Mouse (Mus musculus) neural tube, embryonic 11.5 days (tissue): ENCODE measurements at regions not wholly inside any gene's neighbourhood (a gene's known extent, or its start where the extent isn't known, plus 50 kb on each side); places are given as distances from the start of the nearest gene placed in this dataset.

Experiments
- ATAC-seq: fragments of 200-750 bp; cut with Nextera tagmentation; 2 replicates; pipeline ENCODE4 v1.8.0; 2017; ENCODE audit warnings: moderate number of reproducible peaks, mild to moderate bottlenecking, moderate TSS enrichment, moderate library complexity; ENCODE audit not compliant: insufficient read depth, low FRiP score, low TSS enrichment
- DNase-seq: peaks from one replicate; pipeline ENCODE4 v3.0.0-alpha.2; 2015; ENCODE audit warnings: low spot score
- H3K27ac ChIP-seq: fragments of 300-500 bp; sonication (generic); 2 replicates; pipeline ENCODE4 v1.5.1; 2014; ENCODE audit warnings: low read depth, mild to moderate bottlenecking, low read length
- H3K27me3 ChIP-seq: fragments of 300-500 bp; sonication (generic); 2 replicates; pipeline ENCODE4 v1.6.1; 2014; ENCODE audit warnings: mild to moderate bottlenecking, low read length, mixed read lengths; ENCODE audit not compliant: control insufficient read depth, insufficient read depth
- H3K36me3 ChIP-seq: fragments of 300-500 bp; sonication (generic); 2 replicates; pipeline ENCODE4 v1.6.1; 2014; ENCODE audit warnings: mild to moderate bottlenecking, low read length, moderate library complexity, mixed read lengths; ENCODE audit not compliant: control insufficient read depth, insufficient read depth
- H3K4me1 ChIP-seq: fragments of 300-500 bp; sonication (generic); 2 replicates; pipeline ENCODE4 v1.6.1; 2014; ENCODE audit warnings: low read length, mixed read lengths; ENCODE audit not compliant: control insufficient read depth, insufficient read depth
- H3K4me2 ChIP-seq: fragments of 300-500 bp; sonication (generic); 2 replicates; pipeline ENCODE4 v1.6.1; 2014; ENCODE audit warnings: low read depth, mild to moderate bottlenecking, moderate library complexity
- H3K4me3 ChIP-seq: fragments of 300-500 bp; sonication (generic); 2 replicates; pipeline ENCODE4 v1.5.1; 2014; ENCODE audit warnings: low read depth, low read length
- H3K9ac ChIP-seq: fragments of 300-500 bp; sonication (generic); 2 replicates; pipeline ENCODE4 v1.6.1; 2014; ENCODE audit warnings: mild to moderate bottlenecking, low read length
- H3K9me3 ChIP-seq: fragments of 300-500 bp; sonication (generic); 2 replicates; pipeline ENCODE4 v1.6.1; 2016; ENCODE audit warnings: low read length; ENCODE audit not compliant: control insufficient read depth
- WGBS: fragments of 180-500 bp; shearing (Covaris S2); extraction: QIAGEN DNeasy Blood & Tissue Kit; methylation state at CpG from one replicate; pipeline ENCODE4 v1.1.7; 2014; 5-methylcytosine and 5-hydroxymethylcytosine counted together

DNA sequence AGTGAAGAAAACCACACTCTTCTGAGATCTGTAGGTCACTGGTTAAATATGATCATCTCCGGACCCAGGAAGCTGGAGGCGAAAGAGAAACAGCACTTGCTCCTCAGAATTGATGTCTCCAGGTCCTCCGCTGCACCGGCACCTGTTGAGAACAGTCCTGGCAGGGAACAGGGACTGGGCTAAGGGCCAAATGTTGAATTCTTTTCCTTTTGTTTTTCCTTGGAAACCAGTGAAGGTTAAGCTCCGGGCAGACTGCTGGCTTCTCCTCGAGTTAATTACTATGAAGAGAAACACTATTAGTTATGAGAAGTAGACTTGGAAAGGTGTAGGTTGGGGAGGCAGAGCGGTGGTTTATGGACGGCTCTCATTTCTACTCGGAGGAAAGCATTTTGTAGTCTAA, 242.7 kb downstream of the Rngtt start:
- H3K4me1 ChIP-seq: peaks cover 9% of the 10 kb centered on the region
- no peak overlapping the region for H3K4me3 ChIP-seq
- no peaks in the 10 kb centered on the region for H3K36me3 ChIP-seq
- whole genome bisulfite sequencing: 69% methylated on average over 9 of the region's 9 CpGs
- no peak overlapping the region for H3K27ac ChIP-seq
- no peaks in the 10 kb centered on the region for H3K9me3 ChIP-seq
- H3K27me3 ChIP-seq: 0 out of 2 replicates have a peak, but pooled peaks cover 2% of the 10 kb centered on the region
- no peak for DNase-seq
- no peak for ATAC-seq
- no peak overlapping the region for H3K4me2 ChIP-seq
- no peak overlapping the region for H3K9ac ChIP-seq

DNA sequence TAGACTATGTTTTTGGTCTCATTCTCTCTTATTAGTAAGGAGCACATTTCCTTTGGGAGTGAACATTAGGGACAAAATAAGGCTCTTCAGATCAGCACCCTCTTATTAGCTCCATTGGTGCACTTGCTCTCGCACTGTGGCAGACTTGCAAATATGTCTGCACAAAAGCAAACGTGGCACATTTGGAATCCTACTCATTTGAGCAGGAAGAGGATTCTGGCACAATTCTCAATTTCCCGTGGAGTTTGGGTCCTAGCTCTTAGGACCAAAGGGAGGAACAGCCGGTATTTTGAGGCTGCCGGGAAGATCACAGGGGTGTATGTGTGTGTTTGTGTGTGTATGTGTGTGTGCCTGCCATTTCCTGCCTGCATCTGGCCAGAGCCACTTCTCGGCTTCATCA, 244.5 kb downstream of the Rngtt start:
- Histone ChIP-seq H3K36me3 (no peaks in the 10 kb centered on the region), H3K4me1 (peaks cover 9% of the 10 kb centered on the region), H3K4me2 (no peak overlapping the region), H3K27ac (no peak overlapping the region), H3K27me3 (0 out of 2 replicates have a peak, but pooled peaks cover 2% of the 10 kb centered on the region), H3K4me3 (no peak overlapping the region), H3K9me3 (no peaks in the 10 kb centered on the region), H3K9ac (no peak overlapping the region)
- 45% methylated on average over 6 of the region's 6 CpGs for WGBS
- ATAC-seq (no peak), DNase-seq (no peak)

- Histone ChIP-seq H3K4me2 (no peak overlapping the region), H3K9ac (no peak overlapping the region), H3K36me3 (no peaks in the 10 kb centered on the region), H3K4me3 (no peak overlapping the region), H3K9me3 (no peaks in the 10 kb centered on the region), H3K27ac (no peak overlapping the region), H3K4me1 (peaks cover 9% of the 10 kb centered on the region), H3K27me3 (0 out of 2 replicates have a peak, but pooled peaks cover 2% of the 10 kb centered on the region)
- WGBS: 11% methylated on average over 14 of the region's 14 CpGs
- DNase-seq (peak; percentile 47), ATAC-seq (no peak)
These were observed 245.3 kb downstream of the Rngtt start for GRCm38 (mm10) chr4:33555231-33555933.

DNA sequence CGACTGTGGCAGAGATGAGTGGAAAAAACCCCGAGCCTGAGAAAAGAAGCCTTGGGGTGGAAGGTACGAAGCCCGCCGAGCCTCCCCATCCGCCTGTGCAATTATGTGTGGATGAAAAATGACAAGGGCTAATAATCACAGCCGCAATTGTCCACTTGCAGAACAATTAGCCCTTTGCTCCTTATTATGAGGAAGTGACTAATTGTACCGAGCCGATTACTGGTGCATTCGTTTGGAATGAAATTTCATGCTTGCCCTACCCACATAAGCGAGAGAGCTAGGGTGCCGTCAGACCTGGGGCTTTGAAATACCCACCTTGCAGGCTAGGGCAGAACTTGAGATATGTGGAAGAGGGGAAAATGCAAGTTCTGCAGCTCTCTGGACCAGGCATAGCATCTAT, 245.9 kb downstream of the Rngtt start:
- Histone ChIP-seq H3K27ac (no peak overlapping the region), H3K4me2 (no peak overlapping the region), H3K9me3 (no peaks in the 10 kb centered on the region), H3K36me3 (no peaks in the 10 kb centered on the region), H3K4me1 (peaks cover 9% of the 10 kb centered on the region), H3K9ac (no peak overlapping the region), H3K4me3 (no peak overlapping the region), H3K27me3 (0 out of 2 replicates have a peak, but pooled peaks cover 2% of the 10 kb centered on the region)
- ATAC-seq (no peak), DNase-seq (no peak)
- 39% methylated on average over 12 of the region's 12 CpGs for WGBS

DNA sequence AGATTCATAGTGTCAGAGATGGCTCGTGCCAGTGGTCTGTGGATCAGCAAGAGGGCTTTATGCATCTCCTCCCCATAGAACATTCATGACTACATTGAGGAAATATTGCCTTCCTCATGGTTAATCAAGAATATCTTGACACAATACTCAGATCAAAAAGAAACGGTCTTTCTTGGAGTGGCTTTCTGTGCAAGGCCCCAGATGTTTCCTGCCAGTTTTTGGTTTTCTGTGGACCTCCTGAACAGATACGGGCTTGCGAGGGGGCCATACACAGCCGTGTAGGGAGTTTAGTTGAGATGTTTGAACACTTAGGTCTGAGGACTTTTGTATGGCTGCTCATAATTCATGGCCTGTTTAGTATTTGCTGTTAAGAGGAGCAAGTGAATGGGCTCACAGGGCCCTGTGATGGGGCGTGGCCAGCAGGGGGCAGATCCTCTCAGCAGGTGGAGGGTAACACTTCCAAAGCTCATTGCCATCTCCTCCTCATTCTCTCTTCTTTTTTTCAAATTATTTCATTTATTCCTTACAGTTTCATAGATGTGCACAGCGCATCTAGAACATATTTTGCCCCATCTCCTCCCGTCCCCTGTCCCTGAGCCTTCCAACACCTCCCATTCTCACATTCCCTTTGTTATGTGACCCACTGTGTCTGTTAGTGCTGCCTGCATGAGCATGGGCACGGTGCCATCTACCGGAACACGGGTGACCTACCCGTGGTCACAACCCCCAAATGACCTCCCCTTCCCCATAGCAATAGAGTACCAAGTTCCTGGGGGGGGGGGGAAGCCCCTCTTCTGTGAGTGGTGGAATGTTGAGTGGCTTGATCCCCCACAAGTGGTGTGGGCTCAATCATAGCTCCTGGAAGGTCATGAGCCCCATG, 246.8 kb downstream of the Rngtt start:
- 76% methylated on average over 12 of the region's 12 CpGs for WGBS
- no peak overlapping the region for H3K9ac ChIP-seq
- H3K4me3 ChIP-seq: no peak overlapping the region
- no peaks in the 10 kb centered on the region for H3K9me3 ChIP-seq
- no peak for DNase-seq
- peaks cover 9% of the 10 kb centered on the region for H3K4me1 ChIP-seq
- no peak overlapping the region for H3K27ac ChIP-seq
- no peaks in the 10 kb centered on the region for H3K36me3 ChIP-seq
- H3K4me2 ChIP-seq: no peak overlapping the region
- 0 out of 2 replicates have a peak, but pooled peaks cover 2% of the 10 kb centered on the region for H3K27me3 ChIP-seq
- no peak for ATAC-seq

GRCm38 (mm10) chr4:33570274-33570673, 260.2 kb downstream of the Rngtt start:
- no peaks in the 10 kb centered on the region for H3K27me3 ChIP-seq
- 78% methylated on average over 5 of the region's 5 CpGs for WGBS
- H3K36me3 ChIP-seq: no peaks in the 10 kb centered on the region
- ATAC-seq: no peak
- no peak overlapping the region for H3K4me2 ChIP-seq
- no peak overlapping the region for H3K27ac ChIP-seq
- H3K9me3 ChIP-seq: no peaks in the 10 kb centered on the region
- no peak overlapping the region for H3K9ac ChIP-seq
- H3K4me1 ChIP-seq: no peaks in the 10 kb centered on the region
- no peak overlapping the region for H3K4me3 ChIP-seq
- no peak for DNase-seq

- Histone ChIP-seq H3K27me3 (no peaks in the 10 kb centered on the region), H3K27ac (no peak overlapping the region), H3K9ac (no peak overlapping the region), H3K36me3 (no peaks in the 10 kb centered on the region), H3K9me3 (no peaks in the 10 kb centered on the region), H3K4me2 (no peak overlapping the region), H3K4me1 (no peaks in the 10 kb centered on the region), H3K4me3 (no peak overlapping the region)
- no peak for DNase-seq
- 48% methylated on average over 6 of the region's 6 CpGs for WGBS
- no peak for ATAC-seq
These were observed 261.2 kb downstream of the Rngtt start for GRCm38 (mm10) chr4:33571351-33571750.

- Histone ChIP-seq H3K36me3 (no peaks in the 10 kb centered on the region), H3K27me3 (no peaks in the 10 kb centered on the region), H3K9me3 (no peaks in the 10 kb centered on the region; the same call in 1 of the 2 replicates), H3K9ac (no peak overlapping the region), H3K4me2 (no peak overlapping the region), H3K27ac (no peak overlapping the region), H3K4me1 (no peaks in the 10 kb centered on the region), H3K4me3 (no peak overlapping the region)
- ATAC-seq (no peak), DNase-seq (no peak)
- 93% methylated on average over 6 of the region's 6 CpGs for WGBS
These were observed 267.5 kb downstream of the Rngtt start for GRCm38 (mm10) chr4:33577631-33578030.
